Mouse (Mus musculus) myocyte (in vitro differentiated cells): Measurements from ENCODE around the gene Vti1a. TPM values are rescaled to one million over a fixed set of nuclear protein-coding genes. Genes with fewer than 3 reads are reported as not detected.

Experiments
- H3K27me3 ChIP-seq: one replicate; pipeline ENCODE4 v1.6.1; 2011; ENCODE audit not compliant: control insufficient read depth, insufficient read depth, insufficient read length
- H3K36me3 ChIP-seq: one replicate; pipeline ENCODE4 v1.6.1; 2011; ENCODE audit not compliant: control insufficient read depth, insufficient read depth
- H3K4me2 ChIP-seq: one replicate; pipeline ENCODE4 v1.6.1; 2011; ENCODE audit warnings: low read depth, control low read depth
- H3K4me3 ChIP-seq: one replicate; pipeline ENCODE4 v1.5.1; 2011; ENCODE audit warnings: mild to moderate bottlenecking, control low read depth, moderate library complexity
- H3K79me2 ChIP-seq: one replicate; pipeline ENCODE4 v1.6.1; 2011; ENCODE audit not compliant: control insufficient read depth, insufficient read depth
- H3ac ChIP-seq: one replicate; pipeline ENCODE4 v1.6.1; 2011; ENCODE audit not compliant: control insufficient read depth, insufficient read length
- CEBPB ChIP-seq: IDR thresholded peaks from 2 replicates; pipeline ENCODE4 v1.6.1; 2011; ENCODE audit warnings: mild to moderate bottlenecking, moderate library complexity; ENCODE audit not compliant: poor library complexity, insufficient read depth, severe bottlenecking
- E2F4 ChIP-seq: IDR thresholded peaks from one replicate; pipeline ENCODE4 v1.6.1; 2011; ENCODE audit warnings: mild to moderate bottlenecking, control low read depth, moderate library complexity; ENCODE audit not compliant: insufficient read depth
- MAX ChIP-seq: IDR thresholded peaks from one replicate; pipeline ENCODE4 v1.6.1; 2011; ENCODE audit warnings: low read depth, mild to moderate bottlenecking, control low read depth
- MYOD1 ChIP-seq, 3 experiments: IDR thresholded peaks; one replicate each; pipeline ENCODE4 v1.6.1; 2011; ENCODE audit warnings: control low read depth in 2 of 3, low read depth in 2 of 3, mild to moderate bottlenecking in 2 of 3, moderate library complexity in 1 of 3; ENCODE audit not compliant: insufficient read length in 2 of 3, control insufficient read depth in 1 of 3
- MYOG ChIP-seq, 3 experiments: IDR thresholded peaks; one replicate each; pipeline ENCODE4 v1.6.1; 2011; ENCODE audit warnings: control low read depth in 2 of 3, low read depth in 2 of 3, mild to moderate bottlenecking in 2 of 3; ENCODE audit not compliant: insufficient read length in 2 of 3, control insufficient read depth in 1 of 3, insufficient read depth in 1 of 3
- POLR2A ChIP-seq: IDR thresholded peaks from one replicate; pipeline ENCODE4 v1.6.1; 2011; ENCODE audit warnings: low read depth, mild to moderate bottlenecking, control low read depth, moderate library complexity; ENCODE audit not compliant: insufficient read length
- POLR2AphosphoS2 ChIP-seq: IDR thresholded peaks from one replicate; pipeline ENCODE4 v1.6.1; 2011; ENCODE audit warnings: low read depth, control low read depth; ENCODE audit not compliant: insufficient read length
- REST ChIP-seq: IDR thresholded peaks from one replicate; pipeline ENCODE4 v1.6.1; 2011; ENCODE audit warnings: mild to moderate bottlenecking, control low read depth, moderate library complexity; ENCODE audit not compliant: insufficient read depth, insufficient read length
- SRF ChIP-seq: IDR thresholded peaks from one replicate; pipeline ENCODE4 v1.6.1; 2011; ENCODE audit warnings: low read depth; ENCODE audit not compliant: control insufficient read depth, insufficient read length
- TCF12 ChIP-seq: IDR thresholded peaks from one replicate; pipeline ENCODE4 v1.6.1; 2011; ENCODE audit warnings: mild to moderate bottlenecking, control low read depth; ENCODE audit not compliant: poor library complexity, insufficient read depth, severe bottlenecking
- TCF3 ChIP-seq: IDR thresholded peaks from one replicate; pipeline ENCODE4 v1.6.1; 2011; ENCODE audit warnings: low read depth, control low read depth; ENCODE audit not compliant: insufficient read length
- USF1 ChIP-seq: IDR thresholded peaks from one replicate; pipeline ENCODE4 v1.6.1; 2011; ENCODE audit warnings: low read depth, mild to moderate bottlenecking, control low read depth, moderate library complexity
- polyA plus RNA-seq: library from polyadenylated mRNA; unstranded; fragments of >200 nt; fragmentation: generic; extraction: Trizol; gene quantifications from one replicate; pipeline ENCODE4 v1.2.1, GENCODE M21; 2012; ENCODE audit warnings: missing spikeins

Vti1a gene
- polyA plus RNA-seq, 1 experiment = 10.5 TPM

DNA sequence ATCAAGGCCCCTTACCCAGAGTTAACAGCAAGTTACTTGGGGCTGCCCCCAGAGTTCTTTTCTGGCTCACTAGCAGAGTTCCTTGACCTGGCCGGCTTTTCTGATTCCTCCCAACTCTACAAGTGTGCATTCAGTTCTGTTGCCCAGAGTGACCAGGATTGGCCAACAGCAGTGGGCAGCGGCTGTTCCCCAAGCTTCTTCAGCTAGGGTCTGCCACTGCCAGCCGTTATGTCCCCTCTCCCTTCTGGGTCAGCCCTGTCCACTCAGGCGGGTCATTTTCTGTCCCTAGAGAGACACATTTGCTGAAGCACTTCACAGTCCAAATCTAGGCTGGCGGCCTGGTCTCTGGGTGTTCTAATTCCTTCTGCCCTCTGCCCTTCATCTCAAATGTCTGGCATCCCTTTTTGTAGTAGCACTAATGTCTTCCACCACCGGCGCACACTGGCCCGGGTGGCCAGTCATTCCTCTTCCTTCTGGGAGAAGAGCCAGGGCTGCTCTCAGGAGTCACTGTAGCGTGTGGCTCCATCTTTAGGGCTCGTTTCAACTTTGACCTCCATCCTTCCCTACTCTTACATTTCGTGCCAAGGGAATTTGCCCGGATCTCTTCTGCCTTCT is 305.0 kb downstream of the Vti1a start:
- Histone ChIP-seq H3K4me3 (no peak overlapping the region), H3K27me3 (no peaks in the 10 kb centered on the region), H3K4me2 (no peak overlapping the region), H3K36me3 (no peaks in the 10 kb centered on the region), H3K79me2 (no peaks in the 10 kb centered on the region), H3ac (no peak overlapping the region)
- TF ChIP-seq MAX (no peak), CEBPB (no peak), TCF12 (no peak), POLR2AphosphoS2 (no peak), REST (no peak), E2F4 (no peak), SRF (no peak), POLR2A (no peak), MYOG (IDR thresholded peaks at IDR 0.05; ENCODE audit: control insufficient read depth in 1 of 3, insufficient read depth in 1 of 3, insufficient read length in 2 of 3, low read depth in 2 of 3) (no peak), USF1 (no peak), TCF3 (no peak), MYOD1 (IDR thresholded peaks at IDR 0.05; ENCODE audit: control insufficient read depth in 1 of 3, insufficient read length in 2 of 3, low read depth in 2 of 3) (no peak)

DNA sequence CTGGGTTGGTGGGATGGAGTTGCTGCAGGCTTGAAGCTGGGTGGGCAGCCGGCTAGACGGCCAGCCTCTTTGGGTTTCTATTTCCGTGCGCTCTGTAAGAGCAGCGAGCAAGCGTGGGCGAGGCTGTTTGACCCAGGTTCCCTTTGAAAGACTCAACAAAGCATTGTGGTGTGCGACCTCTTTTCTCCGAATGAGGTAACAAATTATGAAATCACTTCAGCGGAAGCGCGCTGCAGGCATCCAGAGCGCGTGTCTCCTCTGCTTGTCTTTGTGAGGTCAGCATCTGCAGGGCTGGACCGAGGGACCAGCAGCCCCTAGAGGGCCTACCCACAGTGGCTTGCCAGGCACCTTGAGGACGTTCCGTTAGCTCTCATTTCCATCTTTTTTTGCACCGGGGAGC is 306.7 kb downstream of the Vti1a start:
- no peaks in the 10 kb centered on the region for H3K36me3 ChIP-seq
- no peak overlapping the region for H3K4me3 ChIP-seq
- no peaks in the 10 kb centered on the region for H3K79me2 ChIP-seq
- no peak for TF ChIP-seq CEBPB
- no peak for TF ChIP-seq MYOD1 (IDR thresholded peaks at IDR 0.05; ENCODE audit: control insufficient read depth in 1 of 3, insufficient read length in 2 of 3, low read depth in 2 of 3)
- TF ChIP-seq POLR2AphosphoS2 = no peak
- no peak for TF ChIP-seq TCF12
- no peak for TF ChIP-seq TCF3
- no peak for TF ChIP-seq E2F4
- no peak for TF ChIP-seq MYOG (IDR thresholded peaks at IDR 0.05; ENCODE audit: control insufficient read depth in 1 of 3, insufficient read depth in 1 of 3, insufficient read length in 2 of 3, low read depth in 2 of 3)
- no peak for TF ChIP-seq USF1
- TF ChIP-seq MAX = no peak
- H3ac ChIP-seq = no peak overlapping the region
- H3K4me2 ChIP-seq = no peak overlapping the region
- H3K27me3 ChIP-seq = no peaks in the 10 kb centered on the region

DNA sequence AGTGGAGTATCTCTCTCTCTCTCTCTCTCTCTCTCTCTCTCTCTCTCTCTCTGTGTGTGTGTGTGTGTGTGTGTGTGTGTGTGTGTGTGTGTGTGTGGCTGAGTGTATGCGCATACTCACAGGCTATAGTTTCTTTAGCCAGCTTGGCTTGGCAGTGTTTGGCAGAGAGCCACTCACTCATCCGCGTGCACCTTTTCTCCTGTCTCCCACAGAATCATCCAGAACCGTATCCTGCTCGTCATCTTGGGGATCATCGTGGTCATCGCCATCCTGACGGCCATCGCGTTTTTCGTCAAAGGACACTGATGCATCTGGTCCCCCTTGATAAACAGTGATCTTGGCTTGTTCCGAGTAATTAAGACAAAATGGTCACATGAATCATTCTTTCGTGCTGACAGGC is 307.5 kb downstream of the Vti1a start:
- no peaks in the 10 kb centered on the region for H3K27me3 ChIP-seq
- H3K36me3 ChIP-seq = no peaks in the 10 kb centered on the region
- H3K4me2 ChIP-seq = no peak overlapping the region
- H3K79me2 ChIP-seq = no peaks in the 10 kb centered on the region
- H3K4me3 ChIP-seq = no peak overlapping the region
- no peak overlapping the region for H3ac ChIP-seq
- TF ChIP-seq SRF (no peak), TCF3 (no peak), POLR2A (no peak), E2F4 (no peak), CEBPB (no peak), REST (no peak), MYOG (IDR thresholded peaks at IDR 0.05; ENCODE audit: control insufficient read depth in 1 of 3, insufficient read depth in 1 of 3, insufficient read length in 2 of 3, low read depth in 2 of 3) (no peak), MAX (no peak), USF1 (no peak), TCF12 (no peak), MYOD1 (IDR thresholded peaks at IDR 0.05; ENCODE audit: control insufficient read depth in 1 of 3, insufficient read length in 2 of 3, low read depth in 2 of 3) (no peak), POLR2AphosphoS2 (no peak)

DNA sequence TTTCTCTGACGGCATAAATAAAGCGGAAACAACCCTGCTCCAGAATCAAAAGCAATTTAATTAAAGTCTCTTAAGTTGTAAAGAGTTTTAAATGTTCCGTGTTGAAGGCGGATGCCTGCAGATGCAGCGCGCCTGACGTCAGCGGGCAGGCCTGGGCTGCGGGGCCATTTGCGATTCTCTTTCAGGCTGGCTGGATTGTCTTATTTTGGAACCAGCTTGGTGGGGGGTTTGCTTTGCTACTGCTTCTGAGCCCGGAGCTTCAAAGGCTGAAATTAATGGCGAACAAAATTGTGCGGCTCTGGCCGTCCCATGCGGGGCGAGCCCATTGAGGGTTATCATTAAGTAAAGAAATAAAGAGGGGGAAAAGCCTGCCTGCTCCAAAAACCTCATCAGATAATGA is 310.4 kb downstream of the Vti1a start:
- Histone ChIP-seq H3K79me2 (no peaks in the 10 kb centered on the region), H3K27me3 (no peaks in the 10 kb centered on the region), H3K4me2 (no peak overlapping the region), H3K4me3 (no peak overlapping the region), H3K36me3 (no peaks in the 10 kb centered on the region), H3ac (no peak overlapping the region)
- TF ChIP-seq POLR2AphosphoS2 (no peak), TCF3 (no peak), SRF (no peak), POLR2A (no peak), CEBPB (no peak), MYOD1 (IDR thresholded peaks at IDR 0.05; ENCODE audit: control insufficient read depth in 1 of 3, insufficient read length in 2 of 3, low read depth in 2 of 3) (no peak), TCF12 (no peak), MYOG (IDR thresholded peaks at IDR 0.05; ENCODE audit: control insufficient read depth in 1 of 3, insufficient read depth in 1 of 3, insufficient read length in 2 of 3, low read depth in 2 of 3) (no peak), MAX (no peak), E2F4 (no peak), USF1 (no peak), REST (no peak)
